Mouse (Mus musculus) stomach, embryonic 16.5 days (tissue): Measurements from ENCODE around the gene Mccc1. TPM values are rescaled to one million over a fixed set of nuclear protein-coding genes. Genes with fewer than 3 reads are reported as not detected.

ENCODE experiments used
- ATAC-seq: fragments of 200-750 bp; cut with Nextera tagmentation; 2 replicates; pipeline ENCODE4 v1.8.0; 2017; ENCODE audit warnings: moderate number of reproducible peaks, moderate TSS enrichment; ENCODE audit not compliant: insufficient read depth, low FRiP score
- H3K27ac ChIP-seq: fragments of 300-500 bp; sonication (generic); 2 replicates; pipeline ENCODE4 v1.5.1; 2014; ENCODE audit warnings: low read length
- H3K27me3 ChIP-seq: fragments of 300-500 bp; sonication (generic); 2 replicates; pipeline ENCODE4 v1.6.1; 2014; ENCODE audit warnings: low read length, control low read depth, mixed read lengths; ENCODE audit not compliant: control insufficient read depth, insufficient read depth
- H3K36me3 ChIP-seq: fragments of 300-500 bp; sonication (generic); 2 replicates; pipeline ENCODE4 v1.6.1; 2014; ENCODE audit warnings: low read length; ENCODE audit not compliant: control insufficient read depth, insufficient read depth
- H3K4me1 ChIP-seq: fragments of 300-500 bp; sonication (generic); 2 replicates; pipeline ENCODE4 v1.6.1; 2014; ENCODE audit warnings: low read length, control low read depth, mixed read lengths; ENCODE audit not compliant: control insufficient read depth, insufficient read depth
- H3K4me2 ChIP-seq: fragments of 300-500 bp; sonication (generic); 2 replicates; pipeline ENCODE4 v1.6.1; 2014; ENCODE audit warnings: low read depth, low read length, mixed read lengths
- H3K4me3 ChIP-seq: fragments of 300-500 bp; sonication (generic); replicated peaks from 2 replicates; pipeline ENCODE4 v1.5.1; 2014; ENCODE audit warnings: mild to moderate bottlenecking, low read length
- H3K9ac ChIP-seq: fragments of 300-500 bp; sonication (generic); 2 replicates; pipeline ENCODE4 v1.6.1; 2014; ENCODE audit warnings: low read length
- H3K9me3 ChIP-seq: fragments of 300-500 bp; sonication (generic); replicated peaks from 2 replicates; pipeline ENCODE4 v1.6.1; 2016; ENCODE audit warnings: low read length, control low read depth; ENCODE audit not compliant: control insufficient read depth
- WGBS: fragments of 180-500 bp; shearing (Covaris S2); extraction: QIAGEN DNeasy Blood & Tissue Kit; methylation state at CpG from one replicate; pipeline ENCODE4 v1.1.7; 2014; 5-methylcytosine and 5-hydroxymethylcytosine counted together
- polyA plus RNA-seq: library from polyadenylated mRNA; unstranded; fragments of >200 nt; fragmentation: Nextera tagmentation; extraction: Ambion mirVana; gene quantifications from 2 replicates; pipeline ENCODE4 v1.2.1, GENCODE M21; 2015

Gene Mccc1
- polyA plus RNA-seq, 1 experiment from 2014 or later, result 34.1 TPM

DNA sequence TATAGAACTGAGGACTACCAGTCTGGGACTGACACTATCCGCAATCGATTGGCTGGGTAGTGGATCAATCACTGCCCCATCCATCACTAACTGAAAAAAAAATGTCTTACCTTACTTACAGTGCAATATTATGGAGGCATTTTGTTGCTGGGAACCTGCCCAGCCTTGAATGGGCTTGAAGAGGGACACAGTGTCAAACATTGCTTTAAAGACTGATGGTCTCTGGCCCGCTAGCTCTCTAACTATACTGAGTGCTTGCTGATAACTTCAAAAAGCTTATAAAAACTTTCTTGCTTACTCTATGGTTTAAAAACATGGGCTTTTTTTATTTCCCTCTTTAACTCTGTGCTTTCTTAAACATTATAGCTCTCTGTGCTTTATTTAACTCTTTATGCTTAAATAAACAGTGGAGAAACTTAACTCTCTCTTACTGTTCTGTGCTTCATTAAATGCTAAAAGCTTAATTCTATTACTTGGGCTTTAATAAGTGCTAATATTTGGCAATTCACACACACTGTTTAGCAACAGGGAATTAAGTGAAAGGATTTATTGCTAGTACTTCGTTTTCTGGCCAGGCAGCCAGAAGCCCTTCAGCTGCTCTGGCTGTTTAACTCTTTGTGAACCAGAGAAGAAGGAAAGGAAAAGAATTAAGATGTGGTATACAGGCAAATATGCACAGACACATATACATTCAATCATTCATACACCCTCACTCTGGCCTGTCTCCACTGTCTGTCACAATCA lies 8.1 kb upstream of the Mccc1 start:
- ATAC-seq, result no peak; the same call in 1 of the 2 replicates
- WGBS, result 48% methylated on average over 4 of the region's 4 CpGs
- Histone ChIP-seq H3K27me3 (no peaks in the 10 kb centered on the region), H3K4me3 (no peak overlapping the region), H3K9me3 (no peaks in the 10 kb centered on the region), H3K27ac (no peak overlapping the region), H3K4me1 (no peaks in the 10 kb centered on the region), H3K4me2 (no peak overlapping the region), H3K9ac (no peak overlapping the region), H3K36me3 (no peaks in the 10 kb centered on the region)

DNA sequence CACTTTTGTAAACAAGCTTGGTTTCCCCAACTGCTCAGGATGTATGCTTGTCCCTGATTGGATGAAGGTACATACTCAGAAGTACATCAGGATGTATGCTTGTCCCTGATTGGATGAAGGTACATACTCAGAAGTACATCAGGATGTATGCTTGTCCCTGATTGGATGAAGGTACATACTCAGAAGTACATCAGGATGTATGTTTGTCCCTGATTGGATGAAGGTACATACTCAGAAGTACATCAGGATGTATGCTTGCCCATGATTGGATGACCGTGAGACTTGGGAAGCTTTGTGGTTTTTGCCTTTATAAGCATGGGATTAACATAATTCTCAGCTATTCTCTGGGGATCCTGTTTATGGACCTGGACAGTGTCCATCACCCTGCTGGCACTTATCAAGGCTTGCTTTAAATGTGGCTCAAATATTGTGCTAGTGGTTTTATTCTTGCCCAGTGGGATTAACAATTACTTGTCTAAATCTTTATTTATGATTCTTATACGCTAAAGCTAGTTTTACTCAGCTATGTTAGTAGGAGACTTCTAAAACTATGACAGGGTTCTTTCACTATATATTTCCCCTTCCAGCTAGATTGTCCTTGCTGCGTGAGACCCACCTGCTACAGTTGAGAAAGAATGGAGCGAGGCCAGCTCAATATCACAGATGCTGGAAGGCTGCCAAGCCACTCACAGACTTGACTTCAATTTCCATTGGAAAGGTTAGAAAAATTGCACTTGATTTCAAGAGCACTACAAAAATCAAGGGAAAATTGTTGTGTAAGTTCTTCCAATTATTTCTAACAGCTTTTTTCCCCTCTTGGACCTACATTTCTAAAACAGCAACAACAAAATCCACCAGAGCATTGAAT lies 3.8 kb upstream of the Mccc1 start:
- H3K9me3 ChIP-seq, result no peaks in the 10 kb centered on the region
- no peaks in the 10 kb centered on the region for H3K36me3 ChIP-seq
- H3K9ac ChIP-seq, result no peak overlapping the region
- no peak overlapping the region for H3K27ac ChIP-seq
- H3K4me1 ChIP-seq, result no peaks in the 10 kb centered on the region
- H3K4me2 ChIP-seq, result no peak overlapping the region
- no peak for ATAC-seq
- no peaks in the 10 kb centered on the region for H3K27me3 ChIP-seq
- H3K4me3 ChIP-seq, result no peak overlapping the region
- 41% methylated on average over 4 of the region's 4 CpGs for WGBS

DNA sequence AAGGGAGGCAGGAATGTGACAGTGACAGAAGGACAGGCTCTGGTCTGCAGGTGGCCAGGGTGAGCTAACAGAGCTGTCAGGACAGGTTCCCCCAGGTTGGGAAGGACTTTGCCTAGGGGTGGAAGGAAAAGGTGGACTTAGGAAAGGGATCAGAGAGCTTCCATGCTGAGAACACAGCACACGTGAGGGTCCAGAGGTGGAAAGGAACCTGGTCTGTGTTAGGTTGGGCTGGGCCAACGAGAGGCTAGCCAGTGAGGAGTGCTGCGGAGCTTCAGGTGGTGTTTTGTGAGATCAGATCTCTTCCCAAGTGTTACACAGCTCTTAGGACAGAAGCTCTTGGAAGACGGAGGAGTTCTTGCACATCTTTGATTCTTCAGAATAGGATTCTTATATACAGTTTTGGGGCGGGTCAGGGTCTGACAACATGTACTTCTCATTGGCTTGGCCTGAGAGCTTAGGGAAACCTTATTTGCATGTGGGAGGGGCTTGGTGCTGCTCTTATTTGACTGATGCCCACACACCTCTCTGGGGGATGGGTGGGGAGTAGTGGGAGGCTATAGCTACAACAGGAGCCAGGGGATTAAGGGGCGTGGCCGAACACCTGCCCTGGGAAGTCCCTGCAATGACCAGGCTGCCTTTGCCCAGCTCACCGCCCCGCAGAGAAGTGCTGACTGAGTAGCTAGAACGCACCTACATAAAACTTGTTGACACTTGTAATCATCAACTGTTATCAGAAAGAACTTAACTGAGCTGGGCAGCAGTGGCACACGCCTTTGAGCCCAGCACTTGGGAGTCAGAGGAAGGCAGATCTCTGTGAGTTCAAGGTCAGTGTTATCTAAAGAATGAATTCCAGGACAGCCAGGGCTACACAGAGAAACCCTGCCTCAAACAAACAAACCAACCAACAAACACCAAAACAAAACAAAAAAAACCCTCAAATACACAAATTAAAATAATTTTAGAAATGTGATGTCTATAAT lies 5.6 kb downstream of the Mccc1 start:
- peak; percentile 64; the same call in 1 of the 2 replicates for ATAC-seq
- no peak overlapping the region for H3K9ac ChIP-seq
- no peaks in the 10 kb centered on the region for H3K4me1 ChIP-seq
- H3K27ac ChIP-seq, result no peak overlapping the region
- H3K4me3 ChIP-seq, result no peak overlapping the region
- no peaks in the 10 kb centered on the region for H3K27me3 ChIP-seq
- no peak overlapping the region for H3K4me2 ChIP-seq
- H3K9me3 ChIP-seq, result no peaks in the 10 kb centered on the region
- 59% methylated on average over 11 of the region's 11 CpGs for WGBS
- no peaks in the 10 kb centered on the region for H3K36me3 ChIP-seq

DNA sequence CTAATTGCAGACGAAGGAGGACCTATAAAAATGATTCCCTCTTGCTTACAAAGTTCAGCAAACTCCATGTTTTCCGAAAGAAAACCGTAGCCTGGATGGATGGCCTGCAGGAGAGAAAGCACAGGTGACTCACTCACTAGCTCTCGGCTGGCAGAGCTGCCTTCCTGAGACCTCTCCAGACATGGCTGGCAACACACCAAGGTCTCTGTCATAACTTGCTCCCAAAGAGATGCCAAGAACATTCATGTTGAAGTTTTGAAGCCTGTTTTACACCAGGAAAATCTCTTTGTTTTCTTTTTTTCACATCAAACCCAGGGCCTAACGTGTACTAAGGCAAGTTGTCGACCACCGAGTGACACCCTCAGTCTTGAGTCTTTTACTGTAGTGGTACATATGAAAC lies 9.8 kb downstream of the Mccc1 start:
- Histone ChIP-seq H3K4me3 (no peak overlapping the region), H3K27me3 (no peaks in the 10 kb centered on the region), H3K9ac (no peak overlapping the region), H3K4me1 (no peaks in the 10 kb centered on the region), H3K36me3 (0 out of 2 replicates have a peak, but pooled peaks cover 4% of the 10 kb centered on the region), H3K27ac (no peak overlapping the region), H3K9me3 (no peaks in the 10 kb centered on the region), H3K4me2 (no peak overlapping the region)
- 90% methylated on average over 7 of the region's 7 CpGs for WGBS
- ATAC-seq, result no peak

DNA sequence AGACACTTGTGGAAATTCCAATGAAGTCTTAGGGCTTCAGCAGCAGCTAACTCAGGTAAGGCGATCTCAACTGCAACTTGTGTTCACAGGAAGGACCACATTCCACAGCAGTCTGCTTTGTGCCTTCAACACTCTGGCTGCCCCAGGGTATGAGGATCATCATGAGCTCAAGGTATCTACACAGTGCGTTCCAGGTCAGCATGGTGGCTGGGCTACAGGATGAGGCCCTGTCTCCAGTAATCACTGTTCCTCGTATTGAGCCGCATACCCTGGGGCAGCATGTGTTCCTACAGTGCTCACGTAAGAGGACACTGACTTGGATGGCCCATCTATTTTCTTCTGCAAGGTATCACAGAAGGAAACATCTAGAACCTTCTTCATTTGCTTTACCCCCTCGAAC lies 12.4 kb downstream of the Mccc1 start:
- H3K36me3 ChIP-seq, result 0 out of 2 replicates have a peak, but pooled peaks cover 4% of the 10 kb centered on the region
- 92% methylated on average over 6 of the region's 6 CpGs for WGBS
- H3K9me3 ChIP-seq, result no peaks in the 10 kb centered on the region

DNA sequence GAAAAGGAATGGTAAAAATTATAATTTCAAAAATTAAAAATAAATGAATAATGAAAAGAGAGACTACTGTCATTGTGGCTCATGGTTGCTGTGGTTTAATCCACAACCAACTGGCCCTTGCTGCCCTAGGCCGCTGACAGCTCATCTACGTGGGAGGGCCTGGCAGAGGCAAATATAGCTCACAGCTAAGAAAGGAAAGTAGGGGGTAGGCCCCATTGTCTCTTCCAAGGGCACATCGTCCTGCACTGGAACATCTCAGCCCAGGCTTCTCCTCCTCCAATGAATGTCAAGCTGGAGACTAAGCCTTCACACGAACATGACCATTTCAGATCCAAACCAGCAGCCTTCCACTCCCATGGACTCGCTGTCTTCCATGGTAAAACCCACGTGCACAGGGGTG lies 14.2 kb downstream of the Mccc1 start:
- Histone ChIP-seq H3K27me3 (no peaks in the 10 kb centered on the region), H3K36me3 (0 out of 2 replicates have a peak, but pooled peaks cover 4% of the 10 kb centered on the region)
- 84% methylated on average over 6 of the region's 6 CpGs for WGBS

More for the DNA sequence above, 12.4 kb downstream of the Mccc1 start:
- Histone ChIP-seq H3K4me1 (no peaks in the 10 kb centered on the region), H3K4me2 (no peak overlapping the region), H3K27me3 (no peaks in the 10 kb centered on the region), H3K4me3 (no peak overlapping the region), H3K9ac (no peak overlapping the region), H3K27ac (no peak overlapping the region)
- ATAC-seq, result no peak

DNA sequence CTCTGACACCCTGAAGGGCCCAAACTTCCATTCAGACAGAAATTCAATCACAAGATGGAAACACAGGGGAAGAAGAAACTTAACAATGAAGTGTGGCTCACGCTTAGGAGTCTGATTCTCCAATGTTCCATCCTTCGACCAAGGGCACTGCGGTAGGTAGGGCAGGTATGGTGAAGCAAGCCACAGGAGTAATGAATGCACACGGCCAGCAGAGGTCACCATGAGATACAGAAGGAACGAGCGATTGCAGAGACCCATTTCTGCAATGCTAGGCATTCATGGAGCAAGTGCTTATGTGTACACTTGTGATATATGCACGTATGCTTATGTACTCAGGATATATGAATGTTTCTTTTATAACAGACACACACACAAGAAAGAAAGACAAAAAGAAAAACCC lies 26.9 kb downstream of the Mccc1 start:
- Histone ChIP-seq H3K4me2 (no peak overlapping the region), H3K9me3 (no peaks in the 10 kb centered on the region), H3K4me1 (no peaks in the 10 kb centered on the region), H3K4me3 (no peak overlapping the region), H3K27me3 (no peaks in the 10 kb centered on the region), H3K27ac (no peak overlapping the region), H3K9ac (no peak overlapping the region), H3K36me3 (peaks cover 25% of the 10 kb centered on the region)
- WGBS, result 73% methylated on average over 7 of the region's 7 CpGs
- no peak for ATAC-seq

More for the DNA sequence above, 14.2 kb downstream of the Mccc1 start:
- Histone ChIP-seq H3K9ac (no peak overlapping the region), H3K27ac (no peak overlapping the region), H3K4me2 (no peak overlapping the region), H3K9me3 (no peaks in the 10 kb centered on the region), H3K4me1 (no peaks in the 10 kb centered on the region), H3K4me3 (no peak overlapping the region)
- ATAC-seq, result no peak

DNA sequence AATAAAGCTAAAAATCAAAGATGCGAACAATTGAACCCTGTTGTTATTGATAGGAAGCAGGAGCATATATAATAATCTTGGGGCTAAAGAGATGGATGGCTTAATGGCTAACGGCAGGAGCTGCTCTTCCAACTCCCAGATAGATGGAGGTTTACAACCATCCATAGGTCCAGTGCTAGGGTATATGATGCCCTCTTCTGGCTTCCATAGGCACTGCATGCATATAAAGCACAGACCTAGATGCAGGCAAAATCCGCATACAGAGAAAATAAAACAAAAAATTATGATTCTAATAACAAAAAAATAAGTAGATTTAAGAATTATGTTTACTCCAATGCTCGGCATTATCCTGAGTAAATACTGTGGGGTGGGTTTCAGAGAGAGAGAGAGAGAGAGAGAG lies 27.5 kb downstream of the Mccc1 start:
- no peak overlapping the region for H3K4me2 ChIP-seq
- no peaks in the 10 kb centered on the region for H3K27me3 ChIP-seq
- no peak overlapping the region for H3K4me3 ChIP-seq
- peaks cover 25% of the 10 kb centered on the region for H3K36me3 ChIP-seq
- H3K9ac ChIP-seq, result no peak overlapping the region
- WGBS, result 80% methylated on average over 4 of the region's 4 CpGs
- H3K4me1 ChIP-seq, result no peaks in the 10 kb centered on the region
- no peak for ATAC-seq
- no peak overlapping the region for H3K27ac ChIP-seq
- H3K9me3 ChIP-seq, result no peaks in the 10 kb centered on the region
